Mouse (Mus musculus) ovary, adult 18-20 months (tissue): ENCODE results near the gene Stard3nl.

Experiments used
- DNase-seq: peaks from one replicate; pipeline ENCODE4 v3.0.0; 2022; ENCODE audit warnings: low spot score, mixed read lengths

The Stard3nl gene

DNA sequence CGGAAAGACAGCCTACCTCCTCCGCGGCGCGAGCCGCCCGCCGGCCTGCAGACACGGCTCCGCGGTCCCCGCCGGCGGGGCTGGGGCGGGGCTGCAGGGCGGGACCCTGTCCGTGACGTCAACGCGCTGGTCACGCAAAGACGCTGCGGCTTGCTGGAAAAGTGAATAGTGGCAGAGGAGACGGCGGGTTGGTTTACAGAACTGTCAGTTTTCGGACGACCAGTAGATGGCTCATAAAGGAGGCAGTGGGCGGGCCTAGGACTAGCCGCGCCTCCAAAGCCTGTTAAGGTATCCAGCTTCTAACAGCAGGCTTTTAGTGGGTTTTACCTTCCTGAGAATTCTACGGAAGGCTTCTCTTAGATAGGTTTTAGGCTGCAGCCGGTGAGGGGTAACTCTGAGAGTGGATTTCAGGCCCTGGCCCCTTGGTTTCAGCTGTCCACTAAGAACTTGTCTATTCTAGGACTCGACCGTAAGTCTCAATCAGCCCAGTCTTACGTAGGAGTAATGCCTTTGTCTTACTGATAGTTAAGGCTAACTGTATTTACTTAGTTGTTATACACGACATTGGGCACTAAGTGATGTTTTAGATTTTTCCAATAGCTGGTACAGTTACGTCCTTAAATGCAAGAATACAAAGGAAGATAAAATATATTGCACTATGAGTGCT, at the start of gene Stard3nl:
TSS of gene Stard3nl (minus strand) at position 108 of the 667 bp plus-strand sequence.
- peak; percentile 98 for DNase-seq

DNA sequence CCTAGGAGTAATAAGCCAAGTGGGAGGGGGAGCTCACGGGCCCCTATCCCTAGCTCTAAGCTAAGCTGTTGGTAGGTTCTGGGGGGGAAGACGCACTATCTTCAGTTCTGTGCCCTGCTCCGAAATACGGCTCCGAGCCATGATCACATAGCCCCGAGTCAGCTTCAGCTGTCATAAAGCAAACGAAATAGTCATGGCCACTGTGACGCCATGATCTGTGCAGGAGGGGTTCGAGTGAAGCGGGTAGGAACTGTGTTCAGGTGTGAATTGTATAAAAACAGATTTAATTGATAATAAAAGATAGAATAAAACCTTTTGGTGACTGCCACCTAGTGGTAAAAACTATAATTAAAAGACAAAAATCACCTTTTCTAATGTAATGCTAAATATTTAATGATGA, 42.4 kb upstream of the Stard3nl start:
- no peak for DNase-seq

DNA sequence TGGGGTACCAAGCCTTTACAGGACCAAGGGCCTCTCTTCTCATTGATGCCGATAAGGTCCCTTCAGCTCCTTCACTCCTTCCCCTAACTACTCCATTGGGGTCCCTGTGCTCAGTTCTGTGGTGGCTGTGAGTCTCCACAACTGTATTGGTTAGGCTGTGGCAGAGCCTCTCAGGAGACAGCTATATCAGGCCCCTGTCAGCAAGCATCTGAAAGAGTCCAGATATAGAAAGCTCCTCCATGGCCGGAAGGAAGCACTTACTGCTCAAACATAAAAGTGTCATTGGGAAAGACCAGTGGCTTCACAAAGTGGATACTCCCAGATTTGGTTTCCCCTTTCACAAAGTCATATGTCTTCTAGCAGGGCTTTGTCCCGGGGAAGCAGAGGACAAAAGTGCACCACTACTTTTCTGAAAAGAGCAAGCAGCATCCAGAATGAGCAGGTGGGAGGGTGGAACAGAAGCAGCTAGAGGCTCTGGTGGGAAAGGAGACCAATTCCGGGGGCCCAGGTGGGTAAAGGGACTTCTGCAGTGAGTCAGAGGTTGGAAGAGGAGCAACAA, 34.3 kb upstream of the Stard3nl start:
- no peak for DNase-seq

DNA sequence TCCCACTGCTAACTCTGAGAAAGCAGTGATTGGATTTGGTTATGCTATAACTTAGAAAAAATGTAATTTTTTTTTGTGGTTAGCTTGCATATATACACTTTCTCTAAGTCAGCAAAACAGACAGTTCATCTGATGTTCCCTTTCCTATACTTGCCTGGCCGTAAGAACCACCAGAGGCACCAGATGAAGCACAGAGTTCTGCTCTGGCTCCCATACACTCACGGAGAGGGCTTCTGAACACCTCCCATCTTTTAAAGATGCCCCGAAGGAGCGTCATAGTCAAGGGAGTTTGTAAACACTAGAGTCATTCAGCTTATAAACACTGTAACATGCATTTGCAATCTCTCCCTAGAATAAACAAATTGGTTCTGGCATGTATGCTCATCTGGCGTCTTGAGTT, 32.5 kb upstream of the Stard3nl start:
- no peak for DNase-seq

DNA sequence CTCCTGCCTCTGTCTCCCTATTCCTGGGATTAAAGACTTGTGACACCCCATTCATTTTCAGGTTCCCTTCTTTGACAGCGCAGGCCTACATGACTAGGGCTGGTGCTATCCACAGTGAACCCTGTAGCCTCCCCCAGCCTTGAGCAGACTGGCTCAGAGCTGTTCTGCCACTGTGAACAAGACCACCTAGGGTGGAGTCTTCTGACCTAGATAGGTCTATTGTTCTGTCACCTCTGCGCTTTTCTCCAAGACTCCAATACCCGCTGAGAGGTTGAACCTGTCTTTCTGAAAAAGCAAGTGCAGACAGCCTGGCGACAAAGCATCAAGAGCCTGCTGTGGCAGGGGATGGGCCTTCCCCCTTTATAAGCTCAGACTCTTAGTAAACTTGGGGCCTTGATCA, 29.0 kb upstream of the Stard3nl start:
- DNase-seq = no peak

DNA sequence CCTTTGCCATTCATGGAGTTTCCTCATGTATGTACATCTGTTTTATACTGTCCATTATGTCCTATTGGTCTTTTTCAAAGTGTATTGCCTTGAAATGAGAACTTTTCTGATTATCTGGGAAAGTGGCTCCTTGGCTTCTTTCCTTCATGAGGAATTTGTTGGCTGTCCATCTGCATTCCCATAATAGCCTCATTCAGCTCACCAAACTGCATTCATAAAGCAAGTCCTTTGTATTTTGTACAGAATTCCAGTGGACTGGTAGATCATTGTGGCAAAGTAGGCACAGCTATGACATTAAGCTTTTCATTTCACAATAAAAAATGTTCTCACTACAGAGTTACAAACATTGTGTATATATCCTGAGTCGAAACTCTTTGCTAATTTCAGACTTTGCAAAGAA, 26.9 kb upstream of the Stard3nl start:
- DNase-seq = no peak

DNA sequence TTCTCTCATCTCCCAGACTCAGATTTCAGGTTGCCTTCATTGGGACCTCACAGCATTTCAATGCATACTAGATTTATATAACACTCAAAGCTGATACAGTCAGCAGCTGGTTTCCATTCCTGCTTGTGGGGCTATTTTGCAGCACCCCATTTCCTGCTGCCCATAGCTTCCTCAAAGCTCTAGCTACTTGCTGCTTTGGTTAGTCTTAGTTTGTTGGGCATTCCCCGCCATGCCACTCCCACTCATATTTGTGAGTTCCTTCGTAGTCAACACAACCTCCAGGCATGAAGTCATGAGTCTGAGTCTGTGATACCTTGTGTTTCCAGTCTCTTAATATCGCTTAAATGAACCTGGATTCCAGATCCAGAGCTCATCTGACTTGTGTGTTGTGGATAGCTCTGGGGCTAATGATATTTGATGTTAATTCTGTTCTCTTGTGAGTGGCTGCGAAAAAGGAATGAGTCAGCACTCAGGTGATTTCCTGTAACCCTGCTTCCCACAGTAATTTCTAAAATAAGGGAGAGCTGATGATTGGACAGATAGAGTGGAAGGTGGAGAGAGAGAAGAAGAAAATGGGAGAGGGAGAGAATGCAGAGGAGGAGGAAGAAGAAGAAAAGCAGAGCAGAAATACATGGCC, 22.4 kb upstream of the Stard3nl start:
- DNase-seq = no peak

DNA sequence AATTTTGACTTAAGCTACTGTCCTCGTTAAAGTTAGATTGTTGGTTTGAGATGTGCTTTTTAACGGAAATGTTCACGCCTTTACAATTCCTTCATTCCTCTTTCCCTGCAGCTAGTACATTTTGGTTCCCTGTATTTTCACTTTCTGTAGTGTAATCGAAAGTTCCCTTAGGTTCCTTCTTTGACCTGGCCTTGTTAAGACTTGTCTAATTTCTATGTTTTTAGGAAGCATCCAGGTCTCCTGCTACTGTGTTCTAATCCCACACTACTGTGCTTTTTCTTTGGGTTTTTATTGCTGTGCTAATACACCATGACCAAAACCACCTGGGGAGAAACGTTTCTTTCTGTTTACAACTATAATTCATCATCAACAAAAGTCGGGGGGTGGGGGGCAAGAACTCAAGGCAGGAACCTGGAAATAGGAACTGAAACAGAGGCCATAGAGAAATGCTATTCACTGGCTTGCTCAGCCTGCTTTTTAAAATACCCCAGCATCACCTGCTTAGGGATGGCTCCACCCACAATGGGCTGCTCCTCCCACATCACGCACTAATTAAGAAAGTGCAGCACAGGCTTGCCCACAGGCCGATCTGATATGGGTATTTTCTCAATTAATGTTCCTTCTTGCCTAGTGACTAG, 20.4 kb upstream of the Stard3nl start:
- DNase-seq = no peak

DNA sequence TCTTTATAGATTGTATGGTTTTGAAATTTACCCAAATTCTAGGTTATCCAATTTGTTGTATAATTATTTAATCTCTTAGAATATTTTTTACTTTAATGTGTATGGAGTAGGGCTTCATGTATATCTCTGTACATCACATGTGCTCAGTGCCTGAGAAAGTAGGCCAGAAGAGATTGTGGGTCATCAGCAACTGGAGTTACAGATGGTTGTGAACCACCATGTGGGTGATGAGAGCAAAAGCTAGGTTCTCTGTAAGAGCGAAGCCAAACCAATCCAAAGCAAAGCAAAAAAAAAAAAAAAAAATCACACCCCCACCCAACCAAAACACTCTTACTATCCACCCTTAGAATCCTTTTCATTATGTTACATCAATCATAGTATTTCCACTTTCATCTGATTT, 19.7 kb upstream of the Stard3nl start:
- DNase-seq = no peak

DNA sequence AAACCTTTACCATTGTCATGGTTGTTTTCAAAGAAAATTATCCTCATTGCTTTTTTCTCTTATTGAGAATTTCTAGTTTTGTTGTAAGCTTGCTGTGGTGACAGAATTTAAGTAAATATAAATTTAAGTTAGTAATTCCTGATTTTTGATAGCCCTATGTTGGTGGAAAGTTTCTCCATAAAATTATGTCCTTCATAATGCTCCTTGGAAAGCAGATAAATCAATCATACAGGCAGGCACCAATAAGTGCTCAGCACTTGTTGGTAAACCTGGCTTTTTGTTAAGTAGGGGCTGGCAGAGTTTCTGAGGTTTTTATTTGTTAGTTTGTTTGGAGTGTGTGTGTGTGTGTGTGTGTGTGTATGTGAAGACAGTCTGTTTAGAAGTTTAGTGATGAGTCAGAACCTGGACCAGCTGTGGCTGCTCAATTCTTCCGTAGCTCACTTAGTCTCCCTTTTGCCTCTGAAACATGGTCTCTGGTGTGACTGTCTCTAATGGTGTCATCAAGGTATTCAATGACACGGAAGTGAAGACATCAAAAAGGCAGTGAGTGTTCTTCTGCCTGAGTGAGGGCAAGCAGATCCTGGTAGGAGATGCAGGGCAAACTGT, 16.8 kb upstream of the Stard3nl start:
- DNase-seq = no peak

DNA sequence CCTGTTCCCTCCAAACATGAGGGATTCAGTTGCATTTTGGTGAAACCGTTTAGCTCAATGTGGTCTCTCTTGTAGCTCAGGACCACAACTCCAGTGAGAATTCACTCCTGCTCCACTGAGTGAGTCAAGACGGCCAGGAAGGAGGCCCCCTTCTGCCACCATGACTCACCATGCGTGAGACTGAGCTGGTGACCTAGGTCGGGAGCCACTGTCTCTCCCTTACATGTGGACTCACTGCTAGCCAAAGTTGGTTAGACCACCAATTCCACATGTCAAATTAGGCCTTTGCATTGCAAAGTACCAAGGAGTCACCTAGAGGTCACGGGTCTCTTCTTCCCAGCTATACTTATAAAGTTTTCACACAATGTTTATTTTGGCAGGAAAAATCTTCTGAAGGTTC, 16.3 kb upstream of the Stard3nl start:
- DNase-seq = no peak

DNA sequence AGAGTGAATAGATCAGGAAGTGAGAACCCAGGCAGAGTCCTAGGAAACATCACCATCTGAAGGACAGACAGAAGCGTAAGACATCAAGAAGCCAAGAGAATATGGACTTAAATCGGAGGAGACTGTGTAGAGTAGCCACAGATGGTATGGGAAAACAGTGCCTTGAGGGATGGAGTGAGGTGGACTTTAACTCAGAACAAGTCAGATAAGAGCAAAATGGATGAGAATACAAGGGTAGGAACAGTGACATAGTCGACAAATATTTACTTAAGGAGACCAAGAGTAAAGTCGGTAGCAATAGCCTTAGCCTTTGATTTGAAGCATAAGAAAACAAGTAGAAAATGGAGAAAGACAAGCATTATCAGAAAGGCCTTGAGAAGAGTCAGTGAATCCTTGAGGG, 15.1 kb upstream of the Stard3nl start:
- DNase-seq = no peak

DNA sequence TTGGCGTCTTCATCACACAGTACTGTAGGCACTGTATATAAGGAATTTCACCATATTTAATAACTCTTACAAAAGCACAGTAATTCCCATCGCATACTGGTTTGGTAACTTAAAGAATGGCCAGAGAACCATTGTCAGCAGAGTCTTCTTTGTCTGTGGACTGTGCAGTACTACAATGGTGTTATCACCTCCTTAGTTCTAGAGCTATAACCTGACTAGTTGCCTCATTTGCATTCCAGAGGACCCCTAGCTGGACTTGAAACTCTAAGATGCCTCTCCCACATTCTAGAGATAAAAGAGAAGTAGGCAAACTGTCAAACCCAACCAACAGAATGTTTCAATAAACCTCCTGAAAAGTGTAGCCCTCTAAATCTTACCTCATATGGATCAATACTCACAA, 12.4 kb upstream of the Stard3nl start:
- DNase-seq = no peak

DNA sequence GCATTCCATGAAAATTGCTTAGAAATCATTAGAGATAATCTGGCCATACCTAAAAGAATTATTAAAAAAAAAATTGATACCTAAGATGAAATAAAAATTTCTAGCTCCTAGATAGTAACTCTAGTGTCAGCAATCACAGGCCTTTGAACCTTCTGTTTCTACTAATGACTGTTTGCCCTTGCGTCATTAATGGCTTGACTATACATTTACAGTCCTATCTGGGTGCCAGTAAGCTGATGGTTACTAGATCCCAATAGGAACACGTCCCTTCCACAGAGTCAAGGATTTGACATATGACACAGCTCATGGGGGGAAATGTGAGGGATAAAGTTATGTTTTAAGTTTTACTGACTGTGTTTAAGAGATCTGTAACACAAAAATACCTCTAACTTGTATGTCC, 9.0 kb upstream of the Stard3nl start:
- no peak for DNase-seq

DNA sequence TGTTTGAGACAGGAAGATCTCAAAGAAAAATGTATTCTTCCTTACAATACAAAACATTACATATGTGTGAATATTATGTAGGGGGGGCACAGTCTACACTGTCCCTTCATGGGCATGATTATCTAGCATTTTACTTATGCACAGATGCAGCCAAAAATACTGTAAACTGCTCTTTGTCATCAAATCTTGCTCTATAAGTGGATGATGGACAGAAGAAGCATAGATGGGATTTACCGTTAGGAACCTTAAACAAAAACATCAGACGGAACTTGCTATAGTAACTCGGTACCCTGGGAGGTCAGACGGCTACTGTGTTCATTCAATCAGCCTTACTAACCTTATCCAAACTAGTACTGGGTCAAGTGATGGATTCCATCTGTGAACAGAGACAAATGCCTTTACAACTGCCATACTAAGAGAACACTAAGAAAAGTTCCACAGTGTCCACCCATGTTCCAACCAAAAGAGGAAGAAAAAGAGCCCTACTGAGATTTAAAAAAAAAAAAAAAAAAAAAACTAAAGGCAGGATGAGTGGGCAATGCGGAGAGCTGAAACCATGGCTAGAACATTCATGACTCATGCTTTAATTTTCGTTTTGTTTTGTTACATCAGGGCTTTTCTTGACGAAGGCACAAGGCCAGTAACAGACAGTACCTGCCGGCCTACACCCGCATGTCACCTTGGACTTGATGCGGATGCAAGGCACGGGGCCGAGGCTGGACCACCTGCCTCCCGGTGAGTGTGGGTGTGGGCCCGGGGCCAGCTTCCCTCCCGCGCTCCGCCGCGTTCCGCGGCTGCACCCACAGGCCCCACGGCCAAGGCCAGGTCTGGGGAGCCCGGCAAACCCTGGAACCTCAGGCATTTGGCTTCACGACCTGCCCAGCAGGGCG, 552 bp downstream of the Stard3nl start:
- no peak for DNase-seq

DNA sequence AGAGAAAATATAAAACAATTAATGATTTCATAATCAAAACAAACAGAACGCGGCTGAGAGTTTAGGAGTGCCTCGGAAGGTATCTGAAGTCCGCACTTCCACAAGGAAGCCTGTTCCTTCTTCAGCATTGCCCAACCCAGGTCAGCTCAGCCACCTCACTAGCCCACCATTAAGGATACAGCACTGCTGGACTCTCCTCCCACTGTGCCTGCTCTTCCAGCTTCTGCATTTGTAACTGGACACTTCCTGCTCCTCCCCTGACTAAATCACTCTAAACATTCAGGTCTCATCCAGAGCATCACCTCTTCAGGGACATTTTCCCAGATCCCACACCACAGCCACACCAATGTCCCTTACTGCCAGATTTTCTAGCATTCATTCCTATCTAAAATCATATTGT, 1.4 kb downstream of the Stard3nl start:
- DNase-seq = no peak

DNA sequence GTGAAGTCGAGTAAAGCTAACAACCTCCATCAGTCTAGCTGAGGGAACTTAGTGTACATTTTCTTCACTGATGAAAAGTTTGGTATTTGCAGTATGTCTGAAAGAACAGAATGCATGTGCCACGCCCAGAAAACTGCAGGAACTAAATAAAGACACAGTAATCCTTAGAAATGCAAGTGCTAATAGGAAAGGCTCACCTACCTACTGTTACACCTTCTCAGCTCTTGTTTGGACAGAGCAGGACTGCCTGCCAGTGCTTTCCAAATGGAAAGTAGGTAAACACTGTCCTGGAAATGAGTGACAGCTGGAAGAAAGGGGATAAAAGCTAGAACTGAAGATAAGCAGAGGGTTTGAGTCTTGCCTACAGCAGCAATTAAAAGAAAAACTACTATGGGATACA, 1.9 kb downstream of the Stard3nl start:
- DNase-seq = no peak

DNA sequence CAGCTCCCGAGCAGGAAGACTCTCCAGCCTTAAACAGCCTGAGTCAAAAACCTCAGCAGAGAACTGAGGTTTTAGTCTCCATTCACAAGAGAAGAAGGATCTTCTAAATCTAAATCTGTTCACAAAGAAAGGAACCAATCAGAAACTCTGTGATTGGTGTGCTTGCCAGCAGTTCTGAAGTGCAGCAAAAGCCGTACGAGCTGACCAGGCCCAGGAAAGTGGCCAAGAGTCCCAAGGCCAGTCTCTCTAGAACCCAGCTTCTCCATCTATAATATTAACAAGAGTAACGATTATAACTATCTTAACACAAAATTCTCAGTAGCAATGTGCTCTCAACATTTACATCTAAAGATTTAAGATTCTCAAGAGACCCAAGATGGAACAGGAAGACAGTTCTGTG, 4.0 kb downstream of the Stard3nl start:
- DNase-seq = no peak

DNA sequence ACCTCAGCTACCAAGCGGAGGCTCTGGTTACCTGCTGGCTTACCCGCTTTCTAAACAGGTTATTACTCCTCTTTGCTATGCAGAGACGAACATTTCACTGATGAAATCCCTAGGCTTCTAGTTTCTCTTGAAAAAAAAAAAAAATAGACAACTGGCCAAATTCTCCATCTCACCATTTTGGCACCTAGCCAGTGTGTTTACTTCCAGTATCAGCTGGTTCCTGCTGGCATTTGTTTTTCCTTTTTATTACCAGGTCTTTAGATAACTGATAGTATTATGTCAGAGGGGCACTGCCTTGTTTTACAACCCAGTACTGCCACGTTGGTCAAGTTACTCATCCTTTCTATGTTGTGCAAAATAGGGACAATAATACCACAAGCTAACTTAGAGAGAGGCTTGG, 5.3 kb downstream of the Stard3nl start:
- no peak for DNase-seq

DNA sequence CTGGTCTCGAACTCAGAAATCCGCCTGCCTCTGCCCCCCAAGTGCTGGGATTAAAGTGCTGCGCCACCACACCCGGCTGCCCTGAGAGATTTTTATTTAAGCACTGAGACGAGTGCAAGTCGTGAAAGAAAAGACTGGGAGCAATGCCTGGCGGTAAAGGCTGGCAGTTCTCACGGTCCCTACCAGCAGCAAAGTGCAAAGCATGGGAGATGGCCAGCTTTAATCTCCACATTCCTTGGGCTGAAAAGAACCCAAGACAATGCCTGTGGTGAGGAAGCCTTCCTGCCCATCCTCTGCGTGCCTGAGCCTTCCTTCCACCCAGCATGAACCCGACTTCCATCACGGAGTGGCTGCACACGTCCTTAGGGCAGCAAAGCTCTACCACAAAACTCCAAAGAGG, 5.7 kb downstream of the Stard3nl start:
- no peak for DNase-seq

DNA sequence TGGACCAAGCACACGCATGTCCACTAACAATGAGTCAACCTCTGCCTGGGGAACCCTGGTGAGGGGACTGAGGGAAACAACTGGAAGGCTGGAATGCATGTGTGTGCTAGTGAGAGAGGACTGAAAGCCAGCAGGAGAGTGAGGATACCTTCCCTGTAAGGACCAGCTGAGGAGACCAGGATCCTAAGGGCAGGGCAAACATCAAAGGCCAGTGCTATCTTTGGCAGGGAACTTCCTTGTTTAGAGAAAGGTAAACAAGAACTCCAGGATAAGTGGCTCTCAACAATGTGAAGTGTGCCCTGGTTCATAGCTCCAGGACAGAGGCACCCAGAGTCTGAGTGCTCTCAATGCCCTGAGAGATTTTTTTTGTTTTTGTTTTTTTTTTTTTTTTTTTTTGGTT, 6.2 kb downstream of the Stard3nl start:
- no peak for DNase-seq

DNA sequence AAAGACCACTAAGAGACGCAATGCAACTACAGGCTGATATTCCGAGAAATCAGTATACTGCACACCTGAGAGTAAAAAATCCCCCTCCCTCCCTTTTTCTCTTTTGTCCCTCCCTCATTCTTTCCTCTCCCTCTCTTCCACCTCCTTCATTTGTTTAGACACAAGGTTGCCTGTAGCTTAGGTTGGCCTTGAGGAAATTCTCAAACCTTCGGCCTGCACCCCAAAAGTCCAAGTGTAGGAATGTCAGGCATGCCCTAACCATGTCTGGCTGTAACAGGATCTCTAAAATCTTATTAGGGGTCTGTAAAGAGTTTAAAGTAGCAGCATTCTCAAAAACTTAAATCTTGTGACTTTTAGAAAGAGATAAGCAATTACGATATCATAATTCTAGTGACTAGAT, 10.4 kb downstream of the Stard3nl start:
- no peak for DNase-seq
